Comparison of ENCODE assay signal across 9 mouse cellular contexts in genomic region chr15:81784762-81785161, GRCm38 (mm10). TPM values are rescaled to one million over a fixed set of nuclear protein-coding genes. Genes with fewer than 3 reads are reported as not detected.
DNase-seq lines count a peak whose midpoint lies in the region; ATAC-seq and TF ChIP-seq lines count a peak whose summit lies in the region.
"Had no signal": no experiment of that assay in that cellular context is flagged by ENCODE, and none has a peak within 500 bp of the region (broad histone marks: within the 10 kb centered on the region; RNA-seq: fewer than 3 reads in every experiment).

No protein-coding gene starts in this region.

- no peak for TF ChIP-seq POLR2A in embryonic fibroblast, embryonic 13.5 days (IDR thresholded peaks at IDR 0.05; ENCODE audit: low read depth, low read length)

- H3K4me2 ChIP-seq in midbrain, embryonic 14.5 days (ENCODE audit: low read length), result no peak overlapping the region
- H3K4me2 ChIP-seq in midbrain, embryonic 15.5 days, result no peak overlapping the region
- H3K4me2 ChIP-seq in stomach, postnatal 0 days (replicated peaks; ENCODE audit: low read depth), result no peak overlapping the region
- H3K4me2 ChIP-seq: embryonic facial prominence, embryonic 13.5 days had no signal

- no peak overlapping the region for H3K27ac ChIP-seq in heart, embryonic 10.5 days
- H3K27ac ChIP-seq in midbrain, embryonic 14.5 days (replicated peaks; ENCODE audit: low read depth, low read length), result no peak overlapping the region
- H3K27ac ChIP-seq in midbrain, embryonic 15.5 days, result no peak overlapping the region
- H3K27ac ChIP-seq in embryonic fibroblast, embryonic 13.5 days (ENCODE audit: insufficient read depth, low read length), result no peak overlapping the region
- no peak overlapping the region for H3K27ac ChIP-seq in stomach, postnatal 0 days (replicated peaks)
- H3K27ac ChIP-seq: embryonic facial prominence, embryonic 13.5 days had no signal

- no peak for ATAC-seq in midbrain, embryonic 14.5 days (ENCODE audit: low FRiP score, low TSS enrichment)
- ATAC-seq in midbrain, embryonic 15.5 days (replicated peaks), result no peak
- ATAC-seq in stomach, postnatal 0 days (ENCODE audit: low FRiP score, low TSS enrichment), result 0 out of 2 replicates have a peak, but pooled peaks have one; percentile 35

- no peaks in the 10 kb centered on the region for H3K4me1 ChIP-seq in heart, embryonic 10.5 days
- H3K4me1 ChIP-seq in midbrain, embryonic 14.5 days (ENCODE audit: control insufficient read depth, insufficient read depth, low read length), result no peaks in the 10 kb centered on the region
- no peaks in the 10 kb centered on the region for H3K4me1 ChIP-seq in midbrain, embryonic 15.5 days
- H3K4me1 ChIP-seq in embryonic fibroblast, embryonic 13.5 days (ENCODE audit: control insufficient read depth, insufficient read depth, low read length), result no peaks in the 10 kb centered on the region
- no peaks in the 10 kb centered on the region for H3K4me1 ChIP-seq in stomach, postnatal 0 days (replicated peaks; ENCODE audit: control insufficient read depth, insufficient read depth)
- H3K4me1 ChIP-seq: embryonic facial prominence, embryonic 13.5 days had no signal

- H3K9ac ChIP-seq in midbrain, embryonic 14.5 days (replicated peaks; ENCODE audit: low read length), result no peak overlapping the region
- no peak overlapping the region for H3K9ac ChIP-seq in midbrain, embryonic 15.5 days
- no peak overlapping the region for H3K9ac ChIP-seq in stomach, postnatal 0 days (ENCODE audit: low read length)
- H3K9ac ChIP-seq: embryonic facial prominence, embryonic 13.5 days had no signal

- peak; percentile 68 for DNase-seq in heart, embryonic 10.5 days (ENCODE audit: low spot score)
- DNase-seq in heart, adult 9 months (ENCODE audit: low spot score in 2 of 2), result no peak
- DNase-seq in midbrain, embryonic 14.5 days, result peak; percentile 24
- peak; percentile 36 for DNase-seq in stomach, postnatal 0 days (ENCODE audit: low spot score)
- no peak for DNase-seq in thymus, postnatal 14 days
- DNase-seq in left cerebral cortex, adult 9 months (ENCODE audit: low spot score in 2 of 2), result no peak

- 76% methylated on average over 5 of the region's 5 CpGs for WGBS in heart, embryonic 10.5 days
- WGBS in midbrain, embryonic 14.5 days, result 72% methylated on average over 5 of the region's 5 CpGs
- WGBS in midbrain, embryonic 15.5 days, result 79% methylated on average over 5 of the region's 5 CpGs
- 56% methylated on average over 5 of the region's 5 CpGs for WGBS in stomach, postnatal 0 days

- no peaks in the 10 kb centered on the region for H3K9me3 ChIP-seq in heart, embryonic 10.5 days
- H3K9me3 ChIP-seq in midbrain, embryonic 14.5 days (ENCODE audit: control insufficient read depth, low read length), result no peaks in the 10 kb centered on the region
- no peaks in the 10 kb centered on the region for H3K9me3 ChIP-seq in midbrain, embryonic 15.5 days
- H3K9me3 ChIP-seq in stomach, postnatal 0 days (ENCODE audit: control insufficient read depth, low read length), result no peaks in the 10 kb centered on the region
- H3K9me3 ChIP-seq: embryonic facial prominence, embryonic 13.5 days had no signal

- TF ChIP-seq CTCF in embryonic fibroblast, embryonic 13.5 days (IDR thresholded peaks at IDR 0.05; ENCODE audit: borderline replicate concordance, insufficient read depth, low read length), result peak; percentile 51; the same call in 1 of the 2 replicates
- peak; percentile 71 for TF ChIP-seq CTCF in stomach, postnatal 0 days (IDR thresholded peaks at IDR 0.05; ENCODE audit: low read depth)

- no peak overlapping the region for H3K4me3 ChIP-seq in heart, embryonic 10.5 days
- no peak overlapping the region for H3K4me3 ChIP-seq in midbrain, embryonic 14.5 days (replicated peaks; ENCODE audit: low read depth, low read length)
- H3K4me3 ChIP-seq in midbrain, embryonic 15.5 days, result no peak overlapping the region
- no peak overlapping the region for H3K4me3 ChIP-seq in embryonic fibroblast, embryonic 13.5 days (ENCODE audit: insufficient read depth, low read length)
- no peak overlapping the region for H3K4me3 ChIP-seq in stomach, postnatal 0 days (ENCODE audit: low read depth, low read length)
- H3K4me3 ChIP-seq: embryonic facial prominence, embryonic 13.5 days had no signal

- peaks cover 90% of the 10 kb centered on the region for H3K36me3 ChIP-seq in heart, embryonic 10.5 days
- peaks cover 86% of the 10 kb centered on the region for H3K36me3 ChIP-seq in midbrain, embryonic 14.5 days (ENCODE audit: control insufficient read depth, insufficient read depth, low read length)
- H3K36me3 ChIP-seq in midbrain, embryonic 15.5 days (replicated peaks), result peaks cover 54% of the 10 kb centered on the region
- H3K36me3 ChIP-seq in stomach, postnatal 0 days (ENCODE audit: control insufficient read depth, insufficient read depth, low read length), result peaks cover 30% of the 10 kb centered on the region; the same call in 1 of the 2 replicates

- TF ChIP-seq EP300 in stomach, postnatal 0 days (optimal IDR thresholded peaks at IDR 0.05), result no peak

- H3K27me3 ChIP-seq in heart, embryonic 10.5 days (ENCODE audit: insufficient read depth, poor library complexity, severe bottlenecking), result no peaks in the 10 kb centered on the region
- H3K27me3 ChIP-seq in midbrain, embryonic 14.5 days (ENCODE audit: control insufficient read depth, insufficient read depth, low read length), result no peaks in the 10 kb centered on the region
- no peaks in the 10 kb centered on the region for H3K27me3 ChIP-seq in midbrain, embryonic 15.5 days (replicated peaks)
- no peaks in the 10 kb centered on the region for H3K27me3 ChIP-seq in stomach, postnatal 0 days (ENCODE audit: control insufficient read depth, insufficient read depth, low read length)
- H3K27me3 ChIP-seq: embryonic facial prominence, embryonic 13.5 days had no signal

RNA-seq across cellular contexts. Expression of gene Tef, which starts 17.5 kb away (rescaled TPM):
- 17.3 and 20.2 TPM in 2 replicates for polyA plus RNA-seq in heart, embryonic 10.5 days (2016; fragmentation: Nextera tagmentation; extraction: Ambion mirVana)
- polyA plus RNA-seq in midbrain, embryonic 14.5 days (2014; fragmentation: Nextera tagmentation; extraction: Ambion mirVana), result 12.9 and 19.6 TPM in 2 replicates
- 24.0 and 25.2 TPM in 2 replicates for polyA plus RNA-seq in midbrain, embryonic 15.5 days (2015; fragmentation: Nextera tagmentation; extraction: Ambion mirVana)
- polyA plus RNA-seq in embryonic fibroblast, embryonic 13.5 days (2011; ENCODE audit: insufficient read length, low read depth, missing spikeins), result 37.4 and 43.1 TPM in 2 replicates
- 17.1 and 21.2 TPM in 2 replicates for polyA plus RNA-seq in stomach, postnatal 0 days (2015; fragmentation: Nextera tagmentation; extraction: Ambion mirVana)

RNA-seq across cellular contexts. Expression of gene Rangap1, which starts 39.4 kb away (rescaled TPM):
- polyA plus RNA-seq in heart, embryonic 10.5 days (2016; fragmentation: Nextera tagmentation; extraction: Ambion mirVana), result 140 and 141 TPM in 2 replicates
- 118 and 119 TPM in 2 replicates for polyA plus RNA-seq in midbrain, embryonic 14.5 days (2014; fragmentation: Nextera tagmentation; extraction: Ambion mirVana)
- 162 and 164 TPM in 2 replicates for polyA plus RNA-seq in midbrain, embryonic 15.5 days (2015; fragmentation: Nextera tagmentation; extraction: Ambion mirVana)
- 68.2 and 69.1 TPM in 2 replicates for polyA plus RNA-seq in embryonic fibroblast, embryonic 13.5 days (2011; ENCODE audit: insufficient read length, low read depth, missing spikeins)
- 39.0 and 40.2 TPM in 2 replicates for polyA plus RNA-seq in stomach, postnatal 0 days (2015; fragmentation: Nextera tagmentation; extraction: Ambion mirVana)

RNA-seq across cellular contexts. Expression of gene Zc3h7b, which starts 39.9 kb away (rescaled TPM):
- polyA plus RNA-seq in heart, embryonic 10.5 days (2016; fragmentation: Nextera tagmentation; extraction: Ambion mirVana), result 30.1 and 34.2 TPM in 2 replicates
- polyA plus RNA-seq in midbrain, embryonic 14.5 days (2014; fragmentation: Nextera tagmentation; extraction: Ambion mirVana), result 61.2 and 63.8 TPM in 2 replicates
- 59.2 and 59.7 TPM in 2 replicates for polyA plus RNA-seq in midbrain, embryonic 15.5 days (2015; fragmentation: Nextera tagmentation; extraction: Ambion mirVana)
- 41.2 and 50.6 TPM in 2 replicates for polyA plus RNA-seq in embryonic fibroblast, embryonic 13.5 days (2011; ENCODE audit: insufficient read length, low read depth, missing spikeins)
- polyA plus RNA-seq in stomach, postnatal 0 days (2015; fragmentation: Nextera tagmentation; extraction: Ambion mirVana), result 9.1 and 11.1 TPM in 2 replicates

Comparison
In these comparisons a context has a peak if more than half of its experiments do, and no peak if none do; other contexts are left out.
1. DNase-seq: peak in heart, embryonic 10.5 days (single experiment), midbrain, embryonic 14.5 days (single experiment) and stomach, postnatal 0 days (single experiment); none in heart, adult 9 months (0 of 2), thymus, postnatal 14 days (single experiment) and left cerebral cortex, adult 9 months (0 of 2).